Mouse (Mus musculus): ENCODE data around the gene Map2k6.

- no peak for TF ChIP-seq CTCF (IDR thresholded peaks at IDR 0.05; ENCODE audit: low read depth, low read length)
- no peak for TF ChIP-seq POLR2AphosphoS5 (IDR thresholded peaks at IDR 0.05; ENCODE audit: insufficient replicate concordance, low read depth, low read length)
- TF ChIP-seq GATA1 (IDR thresholded peaks at IDR 0.05; ENCODE audit: borderline replicate concordance, low read length), result no peak
- TF ChIP-seq TAL1 (conservative IDR thresholded peaks at IDR 0.05; ENCODE audit: low read depth, low read length), result no peak
- no peak for TF ChIP-seq GATA2 (IDR thresholded peaks at IDR 0.05; ENCODE audit: borderline replicate concordance, low read depth, low read length)
These were observed 164.9 kb downstream of the Map2k6 start for GRCm38 (mm10) chr11:110563801-110564200.
